Mouse (Mus musculus) testis, adult 2 months (tissue): ENCODE measurements at regions not wholly inside any gene's neighbourhood (a gene's known extent, or its start where the extent isn't known, plus 50 kb on each side); places are given as distances from the start of the nearest gene placed in this dataset.

ENCODE experiments used
- H3K27ac ChIP-seq: fragments of 200-500 bp; 2 replicates; pipeline ENCODE4 v1.5.1; 2012; ENCODE audit warnings: low read depth, low read length; ENCODE audit not compliant: control insufficient read depth, insufficient read depth
- H3K27me3 ChIP-seq: fragments of 200-500 bp; 2 replicates; pipeline ENCODE4 v1.6.1; 2012; ENCODE audit warnings: mild to moderate bottlenecking, low read length, moderate library complexity; ENCODE audit not compliant: control insufficient read depth, insufficient read depth
- H3K36me3 ChIP-seq: fragments of 200-500 bp; 2 replicates; pipeline ENCODE4 v1.6.1; 2012; ENCODE audit warnings: mild to moderate bottlenecking, low read length; ENCODE audit not compliant: control insufficient read depth, insufficient read depth
- H3K4me1 ChIP-seq: fragments of 200-500 bp; 2 replicates; pipeline ENCODE4 v1.6.1; 2012; ENCODE audit warnings: low read length; ENCODE audit not compliant: control insufficient read depth, insufficient read depth
- H3K4me3 ChIP-seq: fragments of 200-500 bp; 2 replicates; pipeline ENCODE4 v1.5.1; 2012; ENCODE audit warnings: low read depth, mild to moderate bottlenecking, low read length, moderate library complexity, mixed read lengths; ENCODE audit not compliant: control insufficient read depth
- CTCF ChIP-seq: fragments of 200-500 bp; IDR thresholded peaks from 2 replicates; pipeline ENCODE4 v1.5.1; 2012; ENCODE audit warnings: low read depth, mild to moderate bottlenecking, inconsistent platforms, low read length, moderate library complexity; ENCODE audit not compliant: control insufficient read depth, insufficient read depth, insufficient replicate concordance
- POLR2A ChIP-seq: fragments of 200-500 bp; IDR thresholded peaks from 2 replicates; pipeline ENCODE4 v1.6.1; 2012; ENCODE audit warnings: low read depth, mild to moderate bottlenecking, inconsistent platforms, low read length, moderate library complexity; ENCODE audit not compliant: control insufficient read depth

- Histone ChIP-seq H3K4me3 (no peak overlapping the region), H3K27me3 (no peaks in the 10 kb centered on the region), H3K36me3 (no peaks in the 10 kb centered on the region), H3K4me1 (no peaks in the 10 kb centered on the region), H3K27ac (no peak overlapping the region)
- no peak for TF ChIP-seq POLR2A
- TF ChIP-seq CTCF, result no peak
Measured at GRCm38 (mm10) chr13:70903831-70904230, 62.2 kb upstream of the Adamts16 start.

GRCm38 (mm10) chr13:70903150-70903549, 61.5 kb upstream of the Adamts16 start:
- H3K27me3 ChIP-seq, result no peaks in the 10 kb centered on the region
- no peak overlapping the region for H3K27ac ChIP-seq
- no peaks in the 10 kb centered on the region for H3K4me1 ChIP-seq
- no peak for TF ChIP-seq POLR2A
- no peak for TF ChIP-seq CTCF
- H3K36me3 ChIP-seq, result no peaks in the 10 kb centered on the region
- no peak overlapping the region for H3K4me3 ChIP-seq

- H3K27me3 ChIP-seq, result no peaks in the 10 kb centered on the region
- no peak overlapping the region for H3K27ac ChIP-seq
- TF ChIP-seq POLR2A, result no peak
- TF ChIP-seq CTCF, result no peak
- no peaks in the 10 kb centered on the region for H3K4me1 ChIP-seq
- H3K36me3 ChIP-seq, result no peaks in the 10 kb centered on the region
- no peak overlapping the region for H3K4me3 ChIP-seq
Measured at GRCm38 (mm10) chr13:70902727-70903126, 61.1 kb upstream of the Adamts16 start.

DNA sequence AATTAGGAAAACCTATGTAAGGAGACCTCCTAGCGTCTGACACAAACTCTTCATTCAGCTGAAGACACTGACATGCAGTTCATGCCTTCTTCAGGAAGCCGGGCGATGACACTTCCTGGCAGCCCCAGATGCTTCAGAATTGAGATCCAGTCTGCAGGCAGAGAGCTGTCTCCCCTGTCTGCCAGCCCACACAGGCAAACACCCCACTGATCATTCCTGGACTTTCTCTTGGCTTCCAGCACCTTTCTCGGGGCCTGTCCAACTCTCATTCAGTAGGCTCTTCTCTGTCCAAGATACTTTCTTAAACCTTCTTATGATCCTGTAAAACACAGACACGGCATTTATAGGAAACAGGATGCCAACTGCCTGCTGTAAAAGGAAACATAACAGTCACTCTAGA, 50.0 kb upstream of the Adamts16 start:
- Histone ChIP-seq H3K4me1 (no peaks in the 10 kb centered on the region), H3K4me3 (no peak overlapping the region), H3K27ac (no peak overlapping the region)

More for the DNA sequence above, 50.0 kb upstream of the Adamts16 start:
- TF ChIP-seq POLR2A (no peak), CTCF (no peak)
- no peaks in the 10 kb centered on the region for H3K27me3 ChIP-seq
- no peaks in the 10 kb centered on the region for H3K36me3 ChIP-seq
